Mouse (Mus musculus) heart, adult 2 months (tissue): Measurements from ENCODE around the gene Insr. TPM values are rescaled to one million over a fixed set of nuclear protein-coding genes. Genes with fewer than 3 reads are reported as not detected.

Source experiments
- DNase-seq, 2 experiments: peaks; one replicate each; pipeline ENCODE4 v3.0.0; 2021
- H3K27ac ChIP-seq: fragments of 200-600 bp; 2 replicates; pipeline ENCODE4 v1.8.1; 2022
- H3K27me3 ChIP-seq: fragments of 200-500 bp; 2 replicates; pipeline ENCODE4 v1.6.1; 2012; ENCODE audit warnings: mild to moderate bottlenecking, low read length, inconsistent platforms, mixed read lengths; ENCODE audit not compliant: control insufficient read depth, insufficient read depth
- H3K36me3 ChIP-seq: fragments of 200-500 bp; 2 replicates; pipeline ENCODE4 v1.6.1; 2012; ENCODE audit warnings: low read length, inconsistent platforms; ENCODE audit not compliant: control insufficient read depth, insufficient read depth
- H3K4me1 ChIP-seq: fragments of 200-500 bp; 2 replicates; pipeline ENCODE4 v1.6.1; 2011; ENCODE audit warnings: low read length; ENCODE audit not compliant: control insufficient read depth, insufficient read depth
- H3K4me3 ChIP-seq: fragments of 200-600 bp; 2 replicates; pipeline ENCODE4 v1.8.1; 2022
- H3K79me2 ChIP-seq: fragments of 200-500 bp; replicated peaks from 2 replicates; pipeline ENCODE4 v1.6.1; 2012; ENCODE audit warnings: mild to moderate bottlenecking, inconsistent platforms, low read length, moderate library complexity, mixed read lengths; ENCODE audit not compliant: control insufficient read depth, insufficient read depth
- H3K9ac ChIP-seq: fragments of 200-500 bp; 2 replicates; pipeline ENCODE4 v1.6.1; 2012; ENCODE audit warnings: low read depth, mild to moderate bottlenecking, control low read depth, inconsistent platforms, low read length, mixed read lengths
- CTCF ChIP-seq: fragments of 200-600 bp; IDR thresholded peaks from 2 replicates; pipeline ENCODE4 v1.8.1; 2022; ENCODE audit warnings: antibody characterized with exemption, mild to moderate bottlenecking, moderate library complexity
- EP300 ChIP-seq: fragments of 200-500 bp; IDR thresholded peaks from 2 replicates; pipeline ENCODE4 v1.6.1; 2011; ENCODE audit warnings: low read depth, low read length, control low read depth; ENCODE audit not compliant: insufficient read depth
- POLR2A ChIP-seq: fragments of 200-500 bp; IDR thresholded peaks from 2 replicates; pipeline ENCODE4 v1.6.1; 2011; ENCODE audit warnings: mild to moderate bottlenecking, low read depth, low read length, control low read depth; ENCODE audit not compliant: insufficient read depth
- WGBS: fragments of 180-500 bp; shearing (Covaris S2); methylation state at CpG from one replicate; pipeline ENCODE4 v1.1.7; 2018; 5-methylcytosine and 5-hydroxymethylcytosine counted together
- intact Hi-C: fragments of 180-260 bp; cut with DNase I; formaldehyde crosslinking; loops from one replicate; pipeline ENCODE4 v1.15.1; 2025
- polyA plus RNA-seq: library from polyadenylated mRNA; depleted of rRNA; stranded (reverse); fragments of >200 nt; gene quantifications from 2 replicates; pipeline ENCODE4 v1.2.3, GENCODE M21; 2012
- total RNA-seq, 2 experiments: library from RNA; stranded (reverse); gene quantifications; 2 replicates each; pipeline ENCODE4 v1.2.3; 2021

Insr gene
- total and polyA plus RNA-seq, 3 experiments, result 24.6 to 145 (median 112) TPM

- Histone ChIP-seq H3K79me2 (peaks cover 3% of the 10 kb centered on the region; the same call in 1 of the 2 replicates), H3K4me3 (no peak overlapping the region), H3K27me3 (no peaks in the 10 kb centered on the region), H3K36me3 (peaks cover 9% of the 10 kb centered on the region), H3K4me1 (peaks cover 12% of the 10 kb centered on the region), H3K9ac (no peak overlapping the region), H3K27ac (no peak overlapping the region)
- WGBS, result 74% methylated on average over 6 of the region's 6 CpGs
- TF ChIP-seq CTCF (no peak), POLR2A (no peak), EP300 (no peak)
- intact Hi-C loops, result no loop called here
- DNase-seq, result no peak
Observed at GRCm38 (mm10) chr8:3266686-3267448, 12.6 kb downstream of the Insr start.

- Histone ChIP-seq H3K36me3 (peaks cover 10% of the 10 kb centered on the region), H3K9ac (no peak overlapping the region), H3K27ac (no peak overlapping the region), H3K79me2 (peaks cover 2% of the 10 kb centered on the region; the same call in 1 of the 2 replicates), H3K4me1 (peaks cover 22% of the 10 kb centered on the region), H3K4me3 (no peak overlapping the region), H3K27me3 (no peaks in the 10 kb centered on the region)
- intact Hi-C loops, result no loop called here
- no peak for DNase-seq
- TF ChIP-seq EP300 (no peak), POLR2A (no peak), CTCF (no peak)
- whole genome bisulfite sequencing, result 67% methylated on average over 3 of the region's 3 CpGs
Observed at GRCm38 (mm10) chr8:3265182-3265581, 14.2 kb downstream of the Insr start.

- Histone ChIP-seq H3K27me3 (no peaks in the 10 kb centered on the region), H3K4me1 (peaks cover 23% of the 10 kb centered on the region), H3K36me3 (peaks cover 13% of the 10 kb centered on the region), H3K79me2 (peaks cover 1% of the 10 kb centered on the region), H3K27ac (no peak overlapping the region; the same call in 1 of the 2 replicates), H3K9ac (no peak overlapping the region), H3K4me3 (no peak overlapping the region)
- TF ChIP-seq EP300 (no peak), POLR2A (no peak), CTCF (no peak)
- no peak for DNase-seq
- WGBS, result 71% methylated on average over 3 of the region's 3 CpGs
- intact Hi-C loops, result loop anchor here (2.0 kb wide), 1 partner anchor 14 kb away; no protein-coding TSS in a partner anchor
Observed at GRCm38 (mm10) chr8:3262779-3263178, 16.6 kb downstream of the Insr start.

- H3K36me3 ChIP-seq, result peaks cover 23% of the 10 kb centered on the region
- no peak overlapping the region; the same call in 1 of the 2 replicates for H3K27ac ChIP-seq
- H3K4me1 ChIP-seq, result peaks cover 21% of the 10 kb centered on the region
- H3K4me3 ChIP-seq, result no peak overlapping the region
- H3K9ac ChIP-seq, result no peak overlapping the region
- TF ChIP-seq POLR2A (no peak), CTCF (no peak)
- H3K79me2 ChIP-seq, result peaks cover 2% of the 10 kb centered on the region
- WGBS, result 86% methylated on average over 5 of the region's 5 CpGs
- no peaks in the 10 kb centered on the region for H3K27me3 ChIP-seq
- DNase-seq, result no peak
- intact Hi-C loops, result no loop called here
Observed at GRCm38 (mm10) chr8:3261101-3261500, 18.3 kb downstream of the Insr start.

- Histone ChIP-seq H3K9ac (no peak overlapping the region), H3K27ac (no peak overlapping the region; the same call in 1 of the 2 replicates), H3K4me1 (peaks cover 21% of the 10 kb centered on the region), H3K27me3 (no peaks in the 10 kb centered on the region), H3K79me2 (peaks cover 3% of the 10 kb centered on the region), H3K4me3 (no peak overlapping the region), H3K36me3 (peaks cover 22% of the 10 kb centered on the region)
- DNase-seq, result no peak
- intact Hi-C loops, result no loop called here
- TF ChIP-seq EP300 (no peak), CTCF (no peak), POLR2A (no peak)
- 34% methylated on average over 9 of the region's 9 CpGs for WGBS
Observed at GRCm38 (mm10) chr8:3260127-3260811, 19.1 kb downstream of the Insr start.
